Mouse (Mus musculus) monocyte, adult 2 months (primary cell): ENCODE results near the gene Zfp287.
A peak's percentile ranks its signal among the peaks of the same experiment; 100 is the strongest.
"Not testable (repeated sequence)": the region's sequence is repeated elsewhere in the genome, so short reads cannot be mapped to it uniquely, and the experiment has no call there.

Experiments
- DNase-seq, 2 experiments: peaks; one replicate each; pipeline ENCODE4 v3.0.0; 2022; ENCODE audit warnings: low spot score in 2 of 2, low read depth in 1 of 2

Zfp287 gene

GRCm38 (mm10) chr11:62731311-62732021 is at the start of gene Zfp287:
Gene Zfp287 (minus strand): TSS chr11:62731905.
- DNase-seq: peak in 1 of 2 experiments; percentile 25

- DNase-seq: no peak
These were observed 44.8 kb upstream of the Zfp287 start for GRCm38 (mm10) chr11:62776510-62776909.

GRCm38 (mm10) chr11:62760755-62761457 is 29.2 kb upstream of the Zfp287 start:
- DNase-seq: no peak

- no peak for DNase-seq
These were observed 26.8 kb upstream of the Zfp287 start for GRCm38 (mm10) chr11:62758491-62758890.

- DNase-seq: no peak
These were observed 26.2 kb upstream of the Zfp287 start for GRCm38 (mm10) chr11:62757906-62758305.

GRCm38 (mm10) chr11:62757143-62757507 is 25.4 kb upstream of the Zfp287 start:
- no peak for DNase-seq

- DNase-seq: peak; percentile 73 to 81
These were observed 24.9 kb upstream of the Zfp287 start for GRCm38 (mm10) chr11:62756456-62757142.

GRCm38 (mm10) chr11:62752780-62753179 is 21.1 kb upstream of the Zfp287 start, which contains the start of gene Gm10428:
Gene Gm10428 (plus strand): TSS chr11:62753100.
- no peak for DNase-seq

GRCm38 (mm10) chr11:62752191-62752590 is 20.5 kb upstream of the Zfp287 start:
- DNase-seq: no peak

- DNase-seq: not testable (repeated sequence)
These were observed 17.7 kb upstream of the Zfp287 start for GRCm38 (mm10) chr11:62749445-62749844.

- DNase-seq: no peak
These were observed 16.4 kb upstream of the Zfp287 start for GRCm38 (mm10) chr11:62748062-62748461.

- DNase-seq: no peak
These were observed 15.5 kb upstream of the Zfp287 start for GRCm38 (mm10) chr11:62747227-62747626.

GRCm38 (mm10) chr11:62746001-62746533 is 14.4 kb upstream of the Zfp287 start:
- DNase-seq: peak in 1 of 2 experiments; percentile 37

- DNase-seq: peak in 1 of 2 experiments; percentile 49
These were observed 12.4 kb upstream of the Zfp287 start for GRCm38 (mm10) chr11:62744103-62744502.

GRCm38 (mm10) chr11:62742261-62742957 is 10.7 kb upstream of the Zfp287 start:
- no peak for DNase-seq

- no peak for DNase-seq
These were observed 9.5 kb upstream of the Zfp287 start for GRCm38 (mm10) chr11:62741186-62741585.

GRCm38 (mm10) chr11:62732665-62733064 is 960 bp upstream of the Zfp287 start:
- no peak for DNase-seq

- DNase-seq: no peak
These were observed 300 bp upstream of the Zfp287 start for GRCm38 (mm10) chr11:62732022-62732387.

- no peak for DNase-seq
These were observed 3.4 kb downstream of the Zfp287 start for GRCm38 (mm10) chr11:62728276-62728675.

- no peak for DNase-seq
These were observed 21.0 kb downstream of the Zfp287 start for GRCm38 (mm10) chr11:62710657-62711056.

- DNase-seq: no peak
These were observed 23.5 kb downstream of the Zfp287 start for GRCm38 (mm10) chr11:62708252-62708651.
